Mouse (Mus musculus): ENCODE measurements at regions not wholly inside any gene's neighbourhood (a gene's known extent, or its start where the extent isn't known, plus 50 kb on each side); places are given as distances from the start of the nearest gene placed in this dataset.

DNA sequence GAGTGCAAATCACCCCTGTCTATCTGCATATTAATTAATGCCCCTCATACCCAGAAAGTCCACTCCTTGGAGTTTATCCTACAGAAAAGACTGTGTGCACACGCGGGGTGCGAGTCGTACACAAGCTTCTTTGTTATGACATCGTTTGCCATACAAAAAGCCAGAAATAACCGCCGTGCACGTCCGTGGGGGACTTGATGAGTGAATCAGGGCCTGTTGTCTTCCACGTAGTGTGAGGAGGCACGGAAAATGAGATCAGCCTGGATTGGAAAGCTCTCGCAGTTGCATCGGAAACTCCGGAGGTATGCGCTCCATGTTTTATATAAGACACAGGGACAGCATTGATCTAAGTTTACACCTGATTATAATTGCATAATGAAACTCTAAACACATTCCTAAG, 120.3 kb downstream of the Etnk1 start:
- no peak for DNase-seq (ENCODE audit: extremely low spot score in 1 of 2, low spot score in 1 of 2)

GRCm38 (mm10) chr6:143288491-143289130, 121.6 kb downstream of the Etnk1 start:
- peak in 1 of 2 experiments; percentile 11 for DNase-seq (ENCODE audit: extremely low spot score in 1 of 2, low spot score in 1 of 2)

GRCm38 (mm10) chr6:143293648-143294047, 126.6 kb downstream of the Etnk1 start:
- DNase-seq (ENCODE audit: extremely low spot score in 1 of 2, low spot score in 1 of 2) = no peak

GRCm38 (mm10) chr6:143298391-143298790, 131.4 kb downstream of the Etnk1 start:
- no peak for DNase-seq (ENCODE audit: extremely low spot score in 1 of 2, low spot score in 1 of 2)

DNA sequence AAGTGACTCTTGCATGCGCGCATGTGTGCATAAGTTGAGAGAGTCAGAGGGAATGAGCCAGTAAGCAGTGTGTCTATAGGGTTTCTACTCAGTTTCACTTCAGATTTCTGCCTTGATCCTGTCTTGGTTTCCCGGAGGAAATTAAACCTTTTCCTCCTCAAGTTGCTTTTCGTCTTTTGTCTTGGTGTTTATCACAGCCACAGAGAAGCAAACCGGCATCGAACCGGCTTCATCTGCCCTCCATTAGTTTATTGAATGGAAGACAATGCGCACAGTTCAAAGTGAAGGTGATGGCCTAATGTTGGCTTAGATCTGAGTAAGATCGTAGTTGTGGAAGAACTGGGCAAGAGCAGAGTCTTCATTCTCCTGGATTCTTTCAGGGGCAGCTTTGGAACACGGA, 134.4 kb downstream of the Etnk1 start:
- no peak for DNase-seq (ENCODE audit: extremely low spot score in 1 of 2, low spot score in 1 of 2)

GRCm38 (mm10) chr6:143307327-143307726, 140.3 kb downstream of the Etnk1 start:
- DNase-seq (ENCODE audit: extremely low spot score in 1 of 2, low spot score in 1 of 2) = no peak

DNA sequence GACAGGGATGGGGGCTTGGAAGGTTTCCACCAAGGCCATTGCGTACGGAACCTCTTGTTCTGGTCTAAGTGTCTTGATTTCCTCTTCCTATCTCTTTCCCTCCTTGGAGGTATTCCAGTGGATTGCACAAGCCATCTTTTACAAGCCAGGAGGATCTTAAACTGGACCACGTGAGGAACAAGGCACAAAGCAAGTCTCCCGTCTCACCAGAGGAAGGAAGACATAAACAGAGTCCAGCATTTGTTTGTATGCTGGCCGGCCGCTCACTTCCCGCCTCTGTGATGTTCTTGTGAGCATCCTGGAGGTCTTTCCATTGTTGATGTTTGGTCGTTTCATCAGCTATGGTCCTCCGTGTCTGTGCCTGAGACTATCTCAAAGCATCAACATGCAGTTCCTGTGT, 148.8 kb downstream of the Etnk1 start:
- DNase-seq (ENCODE audit: extremely low spot score in 1 of 2, low spot score in 1 of 2) = no peak

DNA sequence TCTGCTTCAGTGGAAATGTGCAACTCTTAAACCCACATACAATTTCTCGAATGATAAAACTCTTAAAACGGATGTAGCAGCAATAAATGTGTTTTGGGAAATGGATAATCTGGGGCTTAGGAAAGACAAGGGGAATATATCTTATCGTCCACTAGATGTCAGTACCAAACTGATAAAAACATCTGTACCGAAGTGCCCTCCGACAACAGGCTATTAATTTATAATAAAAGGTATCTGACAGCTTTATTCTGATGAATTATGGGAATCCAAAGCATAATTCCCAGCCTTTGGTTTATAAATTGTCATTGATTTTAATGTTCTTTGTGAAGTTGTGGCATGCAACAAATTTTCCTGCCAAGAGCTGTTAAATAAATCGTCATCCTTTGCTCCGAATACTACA, 153.4 kb downstream of the Etnk1 start:
- DNase-seq (ENCODE audit: extremely low spot score in 1 of 2, low spot score in 1 of 2) = no peak

DNA sequence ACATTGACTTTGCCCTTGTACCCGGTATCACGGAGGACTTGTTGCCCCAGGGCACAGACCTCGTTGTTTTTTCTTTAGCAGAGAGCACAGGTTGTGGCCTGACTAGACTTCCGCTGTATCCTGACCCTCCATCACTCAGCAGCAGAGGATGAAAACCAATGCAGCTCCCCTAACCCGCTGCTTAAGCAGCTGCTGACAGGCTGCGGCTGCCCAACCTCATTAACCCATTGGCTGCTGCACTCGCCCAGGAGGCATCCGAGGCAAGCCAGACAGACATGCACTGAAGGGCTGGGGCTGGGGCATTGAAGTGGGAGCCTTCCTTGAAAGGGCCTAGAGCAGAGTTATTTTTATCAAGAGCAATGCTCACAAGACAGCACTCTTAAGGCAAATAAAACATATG, 157.6 kb downstream of the Etnk1 start:
- no peak for DNase-seq (ENCODE audit: extremely low spot score in 1 of 2, low spot score in 1 of 2)

DNA sequence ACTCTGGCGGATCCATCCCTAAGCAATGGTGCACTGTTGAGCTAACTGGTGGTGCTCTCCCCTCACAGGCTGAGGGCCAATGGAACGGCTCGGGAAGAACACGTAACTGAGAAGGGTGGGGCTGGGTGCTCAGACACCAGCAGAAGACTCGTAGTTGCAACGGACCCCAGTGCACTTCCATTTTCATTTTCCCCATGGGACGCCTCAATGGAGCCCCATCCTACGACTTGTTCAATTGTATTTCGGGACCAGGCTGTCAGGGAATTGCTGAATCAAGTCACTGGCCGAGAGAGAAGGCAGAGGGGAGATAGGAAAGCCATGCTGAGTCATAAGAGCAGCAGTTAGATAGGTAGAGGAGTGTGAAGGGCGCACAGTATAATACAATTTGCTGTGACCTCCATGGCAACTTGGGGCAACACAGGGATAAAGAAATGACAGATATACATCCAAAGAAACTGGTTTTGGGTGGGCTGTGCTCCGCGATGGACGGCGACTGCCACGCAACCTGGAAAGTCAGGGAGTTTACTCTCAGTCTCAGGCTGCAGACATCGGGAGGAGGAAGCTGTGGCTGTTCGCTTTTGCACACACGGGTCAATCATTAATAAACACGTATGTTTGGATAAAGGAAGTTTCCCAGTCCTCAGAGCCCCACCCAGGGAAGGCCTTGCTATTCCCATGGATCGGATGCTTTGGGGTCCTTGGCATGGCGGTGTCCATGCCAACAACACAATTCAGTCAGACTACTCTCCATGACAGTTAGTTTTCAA, 160.1 kb downstream of the Etnk1 start:
- no peak for DNase-seq (ENCODE audit: extremely low spot score in 1 of 2, low spot score in 1 of 2)

GRCm38 (mm10) chr6:143327788-143328187, 160.8 kb downstream of the Etnk1 start:
- peak in 1 of 2 experiments; percentile 16 for DNase-seq (ENCODE audit: extremely low spot score in 1 of 2, low spot score in 1 of 2)

GRCm38 (mm10) chr6:143328202-143328601, 161.2 kb downstream of the Etnk1 start:
- DNase-seq (ENCODE audit: extremely low spot score in 1 of 2, low spot score in 1 of 2) = no peak

DNA sequence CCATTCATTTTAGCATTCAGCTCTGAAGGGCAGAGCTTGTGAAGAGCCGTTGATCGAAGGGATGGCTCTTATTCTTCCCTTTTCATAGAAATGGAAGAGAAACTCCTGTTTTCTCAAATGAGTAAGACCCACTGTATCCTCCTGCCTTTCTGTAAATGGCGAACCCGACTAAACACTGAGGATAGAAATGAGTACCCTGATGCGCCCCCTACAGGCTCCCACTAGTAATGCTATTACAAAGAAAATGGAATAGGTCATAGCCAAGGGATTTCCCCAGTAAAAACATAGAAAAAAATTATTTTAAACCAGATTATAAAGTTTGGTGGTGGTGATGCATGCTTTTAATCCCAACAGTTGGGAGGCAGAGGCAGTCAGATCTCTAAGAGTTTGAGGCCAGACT, 162.1 kb downstream of the Etnk1 start:
- no peak for DNase-seq (ENCODE audit: extremely low spot score in 1 of 2, low spot score in 1 of 2)

DNA sequence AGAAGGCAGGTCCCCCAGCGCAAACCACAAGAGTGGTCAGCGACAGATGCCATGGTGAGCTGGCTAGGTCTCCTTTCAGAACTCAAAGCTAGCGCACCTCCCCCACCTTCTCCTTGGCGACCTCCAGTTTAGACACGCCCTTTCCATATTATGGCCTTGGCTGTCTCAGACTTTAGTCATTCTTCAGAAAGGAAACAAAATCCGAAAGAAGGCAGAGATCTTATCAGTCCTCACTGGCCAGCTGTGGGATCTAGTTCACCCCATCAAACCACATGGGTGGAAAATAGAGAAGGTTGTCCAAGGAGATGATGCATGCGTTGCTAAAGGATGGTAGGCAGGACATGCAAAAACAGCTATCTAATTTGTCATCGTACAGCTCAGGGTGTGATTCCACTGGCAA, 166.5 kb downstream of the Etnk1 start:
- no peak for DNase-seq (ENCODE audit: extremely low spot score in 1 of 2, low spot score in 1 of 2)

- no peak for DNase-seq (ENCODE audit: extremely low spot score in 1 of 2, low spot score in 1 of 2)
Measured at GRCm38 (mm10) chr6:143336574-143336973, 169.6 kb downstream of the Etnk1 start.

GRCm38 (mm10) chr6:143349000-143349399, 182.0 kb downstream of the Etnk1 start:
- no peak for DNase-seq (ENCODE audit: extremely low spot score in 1 of 2, low spot score in 1 of 2)

DNA sequence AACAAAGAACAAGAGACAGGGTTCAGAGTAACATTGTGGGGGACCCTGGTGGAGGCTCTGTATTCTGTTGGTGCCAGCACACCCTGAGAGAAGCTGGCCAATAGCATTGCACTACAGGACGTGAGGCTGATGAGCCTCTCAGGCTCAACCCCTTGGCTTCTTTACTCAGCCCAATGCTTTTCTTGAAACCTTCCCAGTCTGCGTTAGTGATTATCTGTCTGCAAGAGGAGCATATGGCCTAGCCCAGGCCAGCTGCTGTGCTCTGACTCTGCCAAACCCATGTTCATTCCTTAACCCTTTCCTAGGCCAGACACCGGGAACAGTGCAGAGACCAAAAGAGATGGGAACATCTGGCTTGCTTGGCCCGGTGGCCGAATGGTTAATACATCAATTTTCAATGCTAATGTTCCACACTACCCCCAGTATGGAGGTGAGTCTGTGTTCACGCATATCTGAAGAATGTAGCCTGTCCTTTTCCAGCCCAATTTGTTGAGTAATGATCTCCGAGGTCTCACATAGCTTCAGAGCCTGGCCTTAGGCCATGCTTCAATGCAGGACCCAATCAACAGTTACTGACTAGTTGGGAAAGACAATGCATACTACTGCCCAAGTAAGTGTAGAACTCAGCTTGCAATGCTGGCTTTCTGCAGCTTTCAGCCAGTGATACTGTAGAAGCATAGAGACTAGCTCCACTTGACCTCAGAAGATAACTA, 192.5 kb downstream of the Etnk1 start:
- DNase-seq (ENCODE audit: extremely low spot score in 1 of 2, low spot score in 1 of 2) = peak in 1 of 2 experiments; percentile 19

- no peak for DNase-seq (ENCODE audit: extremely low spot score in 1 of 2, low spot score in 1 of 2)
Measured at GRCm38 (mm10) chr6:143361149-143361725, 194.2 kb downstream of the Etnk1 start.

DNA sequence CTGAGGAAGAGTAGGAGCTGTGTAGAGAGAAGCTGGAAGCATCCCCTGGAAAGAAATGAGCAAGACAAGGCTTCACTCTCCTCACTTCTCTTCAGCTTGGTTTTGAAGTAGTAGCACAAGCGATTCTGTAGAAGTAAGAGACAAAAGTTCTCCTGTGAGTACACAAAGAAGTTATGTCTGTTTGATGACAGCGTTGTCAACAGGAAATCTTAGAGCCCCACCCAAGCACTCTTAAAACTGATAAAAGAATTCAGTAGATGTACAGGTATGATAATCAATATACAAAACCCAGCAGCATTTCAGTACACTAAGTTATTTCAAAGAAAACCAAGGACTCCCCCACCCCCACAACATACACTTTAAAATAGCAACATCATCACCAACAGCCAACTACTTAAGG, 194.9 kb downstream of the Etnk1 start:
- DNase-seq (ENCODE audit: extremely low spot score in 1 of 2, low spot score in 1 of 2) = no peak

GRCm38 (mm10) chr6:143365840-143366239, 198.8 kb downstream of the Etnk1 start:
- no peak for DNase-seq (ENCODE audit: extremely low spot score in 1 of 2, low spot score in 1 of 2)

DNA sequence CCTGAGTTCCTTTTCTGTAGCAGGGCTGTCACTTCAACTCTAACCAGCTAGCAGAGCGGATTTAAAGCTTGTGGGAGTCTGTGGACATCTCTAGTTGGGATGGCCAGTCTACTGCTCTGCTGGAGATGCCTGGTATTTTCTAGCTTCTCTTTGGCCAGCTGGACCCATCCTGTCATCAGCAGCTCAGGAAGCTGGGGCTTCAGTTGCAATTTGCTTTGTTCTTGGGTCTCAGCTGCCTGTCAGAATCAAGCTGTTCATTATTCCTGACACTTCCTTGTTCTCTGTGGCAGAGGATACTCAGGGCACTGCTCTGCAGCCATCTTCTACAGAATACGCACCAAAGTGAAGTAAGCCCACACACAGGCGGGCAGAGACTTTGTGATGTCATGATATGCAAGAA, 200.8 kb downstream of the Etnk1 start:
- DNase-seq (ENCODE audit: extremely low spot score in 1 of 2, low spot score in 1 of 2) = no peak
